Mouse (Mus musculus): ENCODE data around the gene Cept1.

Gene Cept1

DNA sequence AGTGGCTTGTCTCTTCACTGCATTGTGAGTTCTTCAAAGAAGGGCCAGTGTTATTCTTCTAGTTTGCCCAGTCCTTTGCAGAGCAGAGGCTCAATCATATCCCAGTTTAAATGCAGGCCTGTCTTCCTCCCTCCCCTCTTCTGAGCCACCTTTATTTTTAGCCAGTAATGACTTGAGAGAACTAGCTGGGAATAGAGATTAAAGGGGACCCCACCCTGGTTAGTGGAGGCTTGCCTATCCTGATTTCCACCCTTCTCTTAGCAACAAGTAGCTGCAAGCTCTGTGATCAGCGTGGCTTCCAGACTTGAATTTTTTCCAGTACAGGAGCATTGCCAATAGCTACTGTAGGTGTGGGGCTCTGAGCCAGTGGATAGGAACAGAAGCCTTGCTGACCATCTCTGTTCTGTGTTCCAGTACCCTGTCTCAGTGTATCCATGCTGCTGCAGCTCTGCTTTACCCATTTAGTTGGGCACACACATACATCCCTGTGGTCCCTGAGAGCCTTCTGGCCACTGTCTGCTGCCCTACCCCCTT is 53.1 kb downstream of the Cept1 start:
- no peak for DNase-seq

DNA sequence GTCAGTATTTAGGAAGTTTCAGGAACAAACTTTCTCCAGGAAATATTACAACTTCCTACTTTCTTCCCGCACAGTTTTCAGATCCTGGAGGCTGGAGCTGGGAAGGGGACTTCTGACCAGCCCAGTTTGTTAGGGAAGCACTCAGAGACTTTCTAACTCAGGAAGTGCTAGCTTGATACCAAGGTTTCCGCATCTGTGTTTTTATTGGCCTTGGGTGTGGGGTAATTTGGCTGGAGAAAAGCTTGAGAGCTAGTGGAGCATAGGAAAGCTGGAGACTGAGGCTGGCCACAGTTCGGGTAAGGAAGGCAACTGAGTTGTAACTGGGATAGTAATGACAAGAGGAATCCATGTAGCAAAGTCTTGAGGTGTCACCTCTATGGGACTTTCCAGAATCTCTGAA is 53.7 kb downstream of the Cept1 start:
- no peak for DNase-seq

DNA sequence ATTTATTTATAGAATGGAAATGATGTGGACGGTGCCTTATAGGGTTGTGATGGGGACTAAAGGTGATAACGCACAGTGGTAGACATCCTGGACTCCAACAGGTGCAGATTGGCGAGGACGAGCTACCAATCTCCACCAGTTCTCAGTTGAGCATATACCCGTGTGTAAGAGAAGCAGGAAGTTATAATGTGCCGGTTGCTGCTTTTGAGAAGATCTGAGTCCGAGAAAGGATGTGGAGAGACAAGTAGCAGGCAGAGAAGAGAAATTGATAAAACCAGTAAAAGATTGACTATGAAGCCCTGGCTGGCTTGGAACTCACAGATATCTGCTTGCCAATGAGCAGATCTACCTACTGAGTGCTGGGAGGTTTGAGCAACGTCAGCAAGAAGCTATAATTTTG is 54.4 kb downstream of the Cept1 start:
- DNase-seq, result no peak

DNA sequence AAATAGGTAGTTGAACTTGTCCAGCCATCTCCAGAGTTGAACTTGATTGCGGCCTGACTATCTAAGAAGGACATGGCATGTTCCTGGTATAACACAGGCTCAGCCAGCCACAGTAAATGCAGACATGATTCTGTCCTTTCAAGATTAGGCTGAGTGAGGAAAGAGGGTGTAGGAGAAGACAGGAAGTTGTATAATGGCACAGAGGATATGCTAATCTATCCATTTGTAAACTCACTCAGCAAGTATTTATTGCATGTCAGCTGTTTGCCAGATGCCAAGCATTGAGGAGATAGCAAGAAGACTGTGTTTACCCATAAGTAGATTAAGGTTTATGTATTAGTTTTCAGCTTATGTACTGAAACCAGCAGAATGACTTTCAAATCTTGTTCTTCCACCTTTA is 54.9 kb downstream of the Cept1 start:
- DNase-seq, result no peak

DNA sequence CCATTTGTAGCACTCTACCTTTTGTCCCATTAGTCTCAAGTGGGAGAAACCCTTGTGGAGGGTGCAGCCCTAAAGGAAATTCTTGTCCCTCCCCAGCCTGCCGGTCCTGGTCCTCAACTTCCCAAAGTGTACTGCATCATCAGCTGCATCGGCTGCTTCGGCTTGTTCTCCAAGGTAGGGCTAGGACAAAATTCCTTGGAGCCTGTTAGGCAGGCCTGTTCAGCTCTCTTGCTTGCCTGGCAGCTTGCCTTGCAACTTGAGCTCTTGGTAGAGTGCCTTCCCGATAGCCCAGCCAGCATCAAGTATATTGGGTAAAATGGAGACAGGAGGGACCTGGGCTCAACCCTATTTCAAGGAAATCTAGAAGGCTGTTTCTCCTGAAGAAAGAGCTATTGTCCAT is 57.4 kb downstream of the Cept1 start:
- no peak for DNase-seq

DNA sequence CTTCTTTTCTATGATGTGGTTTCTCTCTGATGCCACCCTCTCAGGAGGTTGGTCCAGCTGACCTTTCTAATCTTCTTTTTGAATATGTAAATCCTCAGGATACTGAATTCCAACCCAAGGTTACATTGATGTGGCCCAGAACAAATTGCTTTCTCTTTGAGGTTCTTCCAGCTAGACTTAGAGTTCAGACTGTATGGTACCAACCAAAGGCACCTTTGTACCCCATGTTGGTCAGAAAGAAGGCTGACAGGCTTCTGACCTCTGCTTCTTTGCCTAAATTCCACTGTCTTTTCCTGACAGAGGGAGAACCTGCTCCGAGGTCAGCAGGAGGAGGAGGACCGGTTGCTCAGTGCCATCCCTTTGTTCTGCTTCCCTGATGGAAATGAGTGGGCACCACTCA is 60.1 kb downstream of the Cept1 start:
- DNase-seq, result no peak

DNA sequence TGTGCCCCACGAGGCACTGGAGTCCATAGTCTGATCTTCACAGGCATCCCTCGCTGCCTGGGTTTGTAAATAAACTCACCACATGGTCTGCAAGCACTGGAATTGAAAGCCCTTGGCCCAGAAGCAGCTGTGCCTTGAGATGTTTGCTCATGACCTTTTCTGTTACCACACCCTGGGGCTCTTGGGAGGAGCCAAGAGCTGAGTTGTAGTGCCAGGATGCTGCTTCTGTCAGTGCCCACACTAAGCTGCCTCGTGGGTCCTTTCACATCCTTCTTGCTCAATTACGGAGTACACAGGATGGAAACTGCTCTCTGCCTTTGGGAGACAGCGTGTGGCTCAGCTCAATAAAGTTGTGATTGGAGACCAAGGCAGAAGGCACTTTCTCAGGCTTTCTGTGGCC is 61.8 kb downstream of the Cept1 start:
- no peak for DNase-seq

DNA sequence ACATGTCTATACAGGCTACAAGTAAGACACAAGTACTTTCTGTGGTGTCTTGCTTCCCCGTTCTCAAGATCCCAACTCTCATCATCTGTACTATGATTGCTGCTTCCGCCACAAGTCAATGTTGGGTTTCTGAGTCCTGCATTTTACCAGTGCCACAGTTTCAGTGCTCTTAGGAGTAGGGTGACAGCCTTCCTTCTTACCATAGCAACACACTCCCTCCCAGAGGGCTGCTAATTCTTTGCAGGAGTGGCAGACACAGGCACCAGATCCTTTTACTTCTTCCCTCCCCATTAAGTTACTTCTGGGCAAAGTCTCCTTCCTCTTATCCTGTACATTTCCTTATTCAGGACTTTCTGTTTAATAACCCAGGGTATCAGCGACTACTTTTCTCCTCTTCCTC is 62.7 kb downstream of the Cept1 start:
- DNase-seq, result no peak

DNA sequence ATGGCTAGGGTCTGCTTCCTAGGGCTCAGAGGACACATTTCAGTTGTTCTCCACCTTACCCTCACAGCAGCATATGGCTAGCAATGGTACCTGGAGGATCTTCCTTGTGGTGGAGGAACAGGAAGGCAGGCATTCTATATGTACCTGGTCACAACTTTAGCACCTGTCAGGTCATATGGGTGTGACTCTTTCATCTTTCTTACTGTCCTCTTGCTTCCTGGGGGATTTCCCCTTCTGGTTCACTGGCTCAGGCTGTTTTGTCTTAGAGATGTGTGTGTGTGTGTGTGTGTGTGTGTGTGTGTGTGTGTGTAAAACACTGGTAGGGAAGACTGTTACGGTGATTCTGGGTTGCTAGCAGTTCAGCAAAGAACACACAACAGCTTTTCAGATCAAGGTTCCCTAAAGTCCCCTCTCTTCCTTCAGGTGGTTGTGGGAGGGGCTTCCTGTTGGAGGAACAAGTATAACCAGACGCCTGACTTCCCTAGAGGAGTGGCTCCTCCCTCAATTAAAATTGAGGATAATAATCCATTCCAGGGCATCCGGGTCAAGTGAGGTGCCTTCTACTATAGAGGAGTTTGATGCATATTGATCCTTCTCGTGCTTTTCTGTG is 63.7 kb downstream of the Cept1 start:
- no peak for DNase-seq

DNA sequence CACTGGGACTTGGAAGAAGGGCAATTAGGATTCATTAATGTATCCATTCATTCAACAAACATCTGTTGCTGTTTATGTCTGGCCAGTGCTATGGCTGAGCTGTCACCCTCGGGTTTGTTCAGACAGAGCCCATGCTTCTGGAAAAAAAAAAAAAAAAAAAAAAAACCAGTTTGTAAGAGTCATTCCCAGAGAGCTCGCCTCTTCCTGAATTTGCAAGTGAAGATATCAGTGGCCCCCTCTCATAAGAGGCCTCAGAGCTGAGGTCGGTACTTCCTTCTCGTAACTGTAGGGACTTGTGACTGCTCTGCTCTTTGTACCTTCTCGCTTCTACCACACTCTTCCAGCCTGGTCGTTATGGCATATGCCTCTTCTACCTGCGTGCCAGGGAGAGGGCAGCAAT is 64.3 kb downstream of the Cept1 start:
- DNase-seq, result no peak

DNA sequence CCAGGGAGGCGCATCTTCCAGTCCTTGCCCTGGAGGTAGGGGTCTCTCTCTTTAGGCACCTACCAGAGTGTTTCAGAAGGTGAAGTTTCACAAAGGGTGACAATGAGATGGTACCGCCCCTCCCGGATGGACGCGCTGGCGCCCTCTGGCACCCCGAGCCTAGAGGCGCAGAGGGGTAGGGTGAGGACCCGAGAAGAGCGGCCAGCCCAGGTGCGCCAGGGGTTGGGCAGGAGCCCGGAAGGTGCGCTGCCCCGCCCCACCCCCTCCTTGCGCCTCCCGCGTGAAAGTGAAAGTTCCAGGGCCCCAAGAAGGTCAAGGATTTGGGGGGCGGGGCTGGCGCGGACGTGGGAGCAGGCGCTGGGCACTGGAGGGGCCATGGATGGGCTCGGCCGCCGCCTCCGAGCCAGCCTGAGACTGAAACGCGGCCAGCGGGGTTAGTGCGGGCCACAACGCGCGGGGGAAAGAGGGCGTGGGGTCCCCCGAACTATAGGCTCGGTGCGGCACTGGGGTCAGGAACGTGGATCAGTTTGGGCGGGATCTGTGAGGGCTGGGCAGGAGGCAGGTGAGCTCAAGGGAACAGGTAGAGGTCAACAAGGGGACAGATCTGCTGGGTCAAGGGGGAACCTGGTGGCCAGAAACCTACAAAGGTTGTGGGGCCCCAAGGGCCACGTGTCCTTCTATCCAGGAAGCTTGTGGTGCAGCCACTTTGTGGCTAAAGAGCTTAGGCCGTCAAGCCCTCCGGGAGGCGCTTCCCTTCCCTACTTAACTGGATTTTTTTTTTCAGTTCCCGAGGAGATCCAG is 65.1 kb downstream of the Cept1 start, which contains the start of gene Dennd2d:
Dennd2d (plus strand) TSS at position 125 of the 801 bp plus-strand sequence.
- DNase-seq, result no peak

DNA sequence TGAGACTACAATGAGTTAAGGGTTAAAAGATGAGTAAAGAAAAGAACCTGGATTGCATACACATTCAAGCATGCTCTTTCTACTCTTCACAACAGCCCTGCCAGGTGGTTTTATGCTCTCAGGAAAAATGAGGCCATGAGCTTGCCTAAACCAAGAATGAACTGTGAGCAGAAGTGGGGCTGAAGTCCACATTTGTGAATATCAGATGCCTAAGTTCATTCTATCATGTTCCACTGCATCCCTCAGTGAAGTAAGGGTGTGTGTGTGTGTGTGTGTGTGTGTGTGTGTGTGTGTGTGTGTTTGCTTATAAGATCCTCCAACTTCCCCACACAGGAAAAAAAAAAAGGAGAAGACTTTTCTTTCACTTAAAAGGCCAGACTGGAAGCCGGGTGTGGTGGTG is 70.7 kb downstream of the Cept1 start:
- no peak for DNase-seq

DNA sequence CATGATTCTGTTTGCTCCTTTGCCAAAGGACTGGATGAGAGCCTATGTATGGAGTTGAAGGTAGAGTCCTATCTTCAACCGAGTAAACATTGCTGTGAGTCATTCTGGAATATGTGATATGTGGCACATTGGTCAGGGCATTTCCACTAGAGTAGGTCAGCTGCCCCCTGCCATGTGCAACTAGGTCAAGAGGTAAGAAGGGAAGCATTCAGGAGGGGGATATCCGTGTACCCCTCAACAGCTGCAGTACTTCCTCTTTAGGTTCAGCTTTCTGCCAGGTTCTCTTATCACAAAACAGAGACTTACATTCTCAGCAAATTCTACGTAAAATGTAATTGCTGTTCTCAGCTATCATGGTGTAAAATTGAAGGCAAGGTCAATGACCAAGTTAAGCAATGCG is 73.4 kb downstream of the Cept1 start:
- no peak for DNase-seq

DNA sequence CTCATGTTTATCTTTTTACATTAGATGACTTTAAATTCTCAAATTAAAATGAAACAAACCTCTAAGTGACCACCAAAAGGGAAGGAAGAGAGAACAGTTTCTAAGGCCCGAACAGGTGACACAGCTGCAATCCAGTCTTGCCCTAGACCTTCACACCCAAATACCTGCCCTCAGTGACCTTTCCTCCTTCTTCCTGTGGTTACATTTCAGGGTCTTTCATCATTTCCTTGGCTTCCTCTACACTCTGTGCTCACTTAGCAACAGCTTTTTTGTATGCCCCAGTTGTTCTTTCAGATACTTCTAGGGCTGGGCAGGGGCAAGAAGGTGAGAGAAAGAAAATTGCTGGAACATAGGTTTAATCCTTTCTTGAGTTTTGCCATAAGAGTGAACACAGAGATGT is 82.9 kb downstream of the Cept1 start:
- DNase-seq, result no peak

DNA sequence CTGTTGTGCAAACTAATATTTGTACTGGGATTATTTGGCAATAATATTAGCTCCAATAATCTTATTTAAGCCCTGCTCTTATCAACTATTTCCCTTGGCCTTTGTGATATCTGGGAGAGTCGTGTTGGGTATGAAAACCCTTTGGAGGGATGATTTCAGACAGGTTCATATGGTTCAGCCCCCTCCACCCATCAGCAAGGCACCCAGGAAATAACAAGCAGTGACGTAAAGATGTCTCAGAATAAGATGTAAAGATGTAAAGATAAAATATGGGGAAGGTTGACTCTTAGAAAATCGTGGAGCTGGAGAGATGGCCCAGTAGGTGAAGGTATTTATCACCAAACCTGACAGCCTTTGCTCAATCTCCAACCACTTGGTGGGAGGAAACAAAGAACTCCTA is 85.1 kb downstream of the Cept1 start:
- DNase-seq, result no peak

DNA sequence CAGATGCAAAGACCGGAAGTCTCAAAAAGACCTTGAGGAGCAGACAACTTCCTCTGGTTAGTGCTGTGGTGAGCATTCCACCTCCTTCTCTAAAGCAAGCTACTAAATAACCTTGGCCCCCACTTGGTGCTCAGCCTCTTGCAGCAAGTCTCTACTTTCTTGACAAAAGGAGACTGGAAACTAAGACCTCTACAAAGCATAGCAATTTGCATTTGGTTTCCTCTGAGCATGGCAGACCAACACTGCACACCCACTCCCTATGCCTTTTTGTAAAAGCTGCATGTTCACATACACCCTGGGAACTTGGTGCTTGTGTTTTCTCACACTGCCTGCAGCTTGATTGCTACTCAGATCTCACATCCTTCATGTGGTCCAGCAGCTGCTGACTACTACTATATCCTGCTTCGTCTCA is 85.5 kb downstream of the Cept1 start:
- no peak for DNase-seq

DNA sequence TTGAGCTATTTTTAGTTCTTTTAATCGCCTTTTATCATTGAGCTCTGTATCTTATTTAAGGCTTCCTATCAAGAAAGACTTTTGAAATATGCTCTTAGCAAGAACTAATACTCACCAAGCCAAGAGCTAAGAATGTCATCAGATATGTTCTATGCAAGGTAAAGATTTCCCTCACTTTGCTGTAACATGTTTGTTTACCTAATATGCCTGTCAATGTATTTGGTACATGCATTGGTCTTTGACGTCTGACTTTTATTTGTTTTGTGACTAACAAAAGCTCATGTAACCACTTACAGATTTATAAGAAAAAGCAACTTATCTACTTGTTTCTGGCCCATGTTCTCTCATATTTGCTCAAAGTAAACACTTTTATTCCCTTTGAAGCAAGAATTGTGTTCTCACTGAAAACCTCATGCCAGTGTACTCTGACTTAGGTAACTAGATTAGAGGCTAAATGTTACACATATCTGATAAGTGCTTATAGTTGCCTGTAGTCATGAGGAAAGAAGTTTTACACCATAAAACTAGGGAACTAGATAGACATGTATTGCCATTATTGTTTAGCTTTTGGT is 90.2 kb downstream of the Cept1 start:
- no peak for DNase-seq

DNA sequence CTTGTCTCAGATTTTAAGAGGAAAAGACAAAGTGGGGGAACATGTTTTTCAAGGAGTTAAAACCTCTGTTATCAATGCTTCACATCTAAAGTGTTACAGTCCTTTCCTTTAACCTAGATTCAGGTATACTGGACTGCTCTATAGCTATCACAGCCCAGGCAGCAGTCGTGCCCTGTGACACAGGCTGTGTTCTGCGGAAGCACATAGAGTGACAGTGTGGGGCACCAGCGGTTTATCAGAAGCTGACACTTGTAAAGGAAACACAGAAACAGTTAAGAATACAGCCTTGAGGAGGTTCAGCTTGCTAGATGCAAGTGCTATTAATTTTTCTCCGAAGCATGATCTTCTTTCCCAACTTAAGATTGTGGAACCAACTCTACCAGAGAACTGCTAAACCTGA is 95.0 kb downstream of the Cept1 start:
- no peak for DNase-seq

All from cerebellum, adult 9-10 months (tissue).